Mouse (Mus musculus) testis, adult 2 months (tissue): ENCODE data around the gene Tmem178b. TPM values are rescaled to one million over a fixed set of nuclear protein-coding genes. Genes with fewer than 3 reads are reported as not detected.

Experiments
- H3K27ac ChIP-seq: fragments of 200-500 bp; 2 replicates; pipeline ENCODE4 v1.5.1; 2012; ENCODE audit warnings: low read depth, low read length; ENCODE audit not compliant: control insufficient read depth, insufficient read depth
- H3K27me3 ChIP-seq: fragments of 200-500 bp; 2 replicates; pipeline ENCODE4 v1.6.1; 2012; ENCODE audit warnings: mild to moderate bottlenecking, low read length, moderate library complexity; ENCODE audit not compliant: control insufficient read depth, insufficient read depth
- H3K36me3 ChIP-seq: fragments of 200-500 bp; 2 replicates; pipeline ENCODE4 v1.6.1; 2012; ENCODE audit warnings: mild to moderate bottlenecking, low read length; ENCODE audit not compliant: control insufficient read depth, insufficient read depth
- H3K4me1 ChIP-seq: fragments of 200-500 bp; 2 replicates; pipeline ENCODE4 v1.6.1; 2012; ENCODE audit warnings: low read length; ENCODE audit not compliant: control insufficient read depth, insufficient read depth
- H3K4me3 ChIP-seq: fragments of 200-500 bp; 2 replicates; pipeline ENCODE4 v1.5.1; 2012; ENCODE audit warnings: low read depth, mild to moderate bottlenecking, low read length, moderate library complexity, mixed read lengths; ENCODE audit not compliant: control insufficient read depth
- CTCF ChIP-seq: fragments of 200-500 bp; IDR thresholded peaks from 2 replicates; pipeline ENCODE4 v1.5.1; 2012; ENCODE audit warnings: low read depth, mild to moderate bottlenecking, inconsistent platforms, low read length, moderate library complexity; ENCODE audit not compliant: control insufficient read depth, insufficient read depth, insufficient replicate concordance
- POLR2A ChIP-seq: fragments of 200-500 bp; IDR thresholded peaks from 2 replicates; pipeline ENCODE4 v1.6.1; 2012; ENCODE audit warnings: low read depth, mild to moderate bottlenecking, inconsistent platforms, low read length, moderate library complexity; ENCODE audit not compliant: control insufficient read depth
- polyA plus RNA-seq: library from polyadenylated mRNA; depleted of rRNA; stranded (reverse); fragments of >200 nt; gene quantifications from 2 replicates; pipeline ENCODE4 v1.2.3, GENCODE M21; 2012

The Tmem178b gene
- polyA plus RNA-seq, 1 experiment, result 10.8 TPM

- no peaks in the 10 kb centered on the region for H3K36me3 ChIP-seq
- no peak overlapping the region for H3K4me3 ChIP-seq
- no peak overlapping the region for H3K27ac ChIP-seq
- no peaks in the 10 kb centered on the region for H3K27me3 ChIP-seq
- H3K4me1 ChIP-seq, result no peaks in the 10 kb centered on the region
- TF ChIP-seq CTCF, result no peak
- TF ChIP-seq POLR2A, result no peak
Measured at GRCm38 (mm10) chr6:39919011-39919709, 46.1 kb downstream of the Tmem178b start.

GRCm38 (mm10) chr6:39926442-39926841, 53.4 kb downstream of the Tmem178b start:
- Histone ChIP-seq H3K4me3 (no peak overlapping the region), H3K36me3 (no peaks in the 10 kb centered on the region), H3K27ac (no peak overlapping the region), H3K27me3 (no peaks in the 10 kb centered on the region), H3K4me1 (no peaks in the 10 kb centered on the region)
- TF ChIP-seq POLR2A, result no peak
- TF ChIP-seq CTCF, result no peak

- no peak for TF ChIP-seq CTCF
- TF ChIP-seq POLR2A, result no peak
- H3K27me3 ChIP-seq, result no peaks in the 10 kb centered on the region
- H3K4me1 ChIP-seq, result no peaks in the 10 kb centered on the region
- H3K36me3 ChIP-seq, result no peaks in the 10 kb centered on the region
- H3K4me3 ChIP-seq, result no peak overlapping the region
- H3K27ac ChIP-seq, result no peak overlapping the region
Measured at GRCm38 (mm10) chr6:39936590-39936989, 63.5 kb downstream of the Tmem178b start.

- TF ChIP-seq CTCF (no peak), POLR2A (no peak)
Measured at GRCm38 (mm10) chr6:39940920-39941319, 67.8 kb downstream of the Tmem178b start.

GRCm38 (mm10) chr6:39944854-39945253, 71.8 kb downstream of the Tmem178b start:
- H3K27ac ChIP-seq, result no peak overlapping the region
- H3K27me3 ChIP-seq, result no peaks in the 10 kb centered on the region
- H3K36me3 ChIP-seq, result no peaks in the 10 kb centered on the region
- no peaks in the 10 kb centered on the region for H3K4me1 ChIP-seq
- no peak overlapping the region for H3K4me3 ChIP-seq
- no peak for TF ChIP-seq CTCF
- TF ChIP-seq POLR2A, result no peak

More at GRCm38 (mm10) chr6:39940920-39941319, 67.8 kb downstream of the Tmem178b start:
- Histone ChIP-seq H3K4me3 (no peak overlapping the region), H3K27ac (no peak overlapping the region), H3K4me1 (no peaks in the 10 kb centered on the region), H3K27me3 (no peaks in the 10 kb centered on the region), H3K36me3 (no peaks in the 10 kb centered on the region)

- no peaks in the 10 kb centered on the region for H3K27me3 ChIP-seq
- H3K4me1 ChIP-seq, result no peaks in the 10 kb centered on the region
- no peak overlapping the region for H3K27ac ChIP-seq
- no peaks in the 10 kb centered on the region for H3K36me3 ChIP-seq
- no peak overlapping the region for H3K4me3 ChIP-seq
- TF ChIP-seq CTCF (no peak), POLR2A (no peak)
Measured at GRCm38 (mm10) chr6:39945670-39946440, 72.8 kb downstream of the Tmem178b start.

GRCm38 (mm10) chr6:39946601-39947000, 73.5 kb downstream of the Tmem178b start:
- TF ChIP-seq CTCF (no peak), POLR2A (no peak)
- no peak overlapping the region for H3K27ac ChIP-seq
- no peak overlapping the region for H3K4me3 ChIP-seq
- H3K36me3 ChIP-seq, result no peaks in the 10 kb centered on the region
- no peaks in the 10 kb centered on the region for H3K4me1 ChIP-seq
- H3K27me3 ChIP-seq, result no peaks in the 10 kb centered on the region

- TF ChIP-seq POLR2A (no peak), CTCF (no peak)
- H3K27me3 ChIP-seq, result no peaks in the 10 kb centered on the region
- no peaks in the 10 kb centered on the region for H3K36me3 ChIP-seq
- H3K4me1 ChIP-seq, result no peaks in the 10 kb centered on the region
- H3K27ac ChIP-seq, result no peak overlapping the region
- no peak overlapping the region for H3K4me3 ChIP-seq
Measured at GRCm38 (mm10) chr6:39953951-39954350, 80.9 kb downstream of the Tmem178b start.
